Mouse (Mus musculus) layer of hippocampus, postnatal 36 days (tissue): ENCODE results near the gene Acsl1. TPM values are rescaled to one million over a fixed set of nuclear protein-coding genes. Genes with fewer than 3 reads are reported as not detected.

Source experiments
- DNase-seq, 2 experiments: peaks; one replicate each; pipeline ENCODE4 v3.0.0; 2022
- total RNA-seq, 2 experiments: library from RNA; stranded (reverse); gene quantifications; 2 replicates each; pipeline ENCODE4 v1.2.3; 2021

Acsl1 gene
- total RNA-seq, 2 experiments from 2014 or later: 39.8 to 44.9 TPM

DNA sequence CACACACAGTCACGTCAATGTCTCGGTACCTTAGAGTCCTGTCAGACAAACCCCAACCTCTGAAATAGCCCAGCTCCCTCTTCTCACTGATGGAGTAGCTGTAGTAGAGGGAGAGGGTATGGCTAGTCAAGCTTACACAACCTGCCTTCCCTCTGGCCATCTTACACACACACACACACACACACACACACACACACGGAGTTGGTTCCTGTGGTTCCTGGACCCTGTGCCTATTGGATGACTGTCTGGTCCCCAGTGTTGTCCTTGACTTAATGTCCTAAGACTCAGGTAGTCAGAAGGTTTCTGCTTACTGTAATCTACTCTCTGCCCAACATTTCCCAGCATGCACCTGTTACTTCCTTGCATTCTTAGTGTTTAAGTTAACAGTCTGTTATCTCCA, 5.1 kb downstream of the Acsl1 start:
- no peak for DNase-seq

DNA sequence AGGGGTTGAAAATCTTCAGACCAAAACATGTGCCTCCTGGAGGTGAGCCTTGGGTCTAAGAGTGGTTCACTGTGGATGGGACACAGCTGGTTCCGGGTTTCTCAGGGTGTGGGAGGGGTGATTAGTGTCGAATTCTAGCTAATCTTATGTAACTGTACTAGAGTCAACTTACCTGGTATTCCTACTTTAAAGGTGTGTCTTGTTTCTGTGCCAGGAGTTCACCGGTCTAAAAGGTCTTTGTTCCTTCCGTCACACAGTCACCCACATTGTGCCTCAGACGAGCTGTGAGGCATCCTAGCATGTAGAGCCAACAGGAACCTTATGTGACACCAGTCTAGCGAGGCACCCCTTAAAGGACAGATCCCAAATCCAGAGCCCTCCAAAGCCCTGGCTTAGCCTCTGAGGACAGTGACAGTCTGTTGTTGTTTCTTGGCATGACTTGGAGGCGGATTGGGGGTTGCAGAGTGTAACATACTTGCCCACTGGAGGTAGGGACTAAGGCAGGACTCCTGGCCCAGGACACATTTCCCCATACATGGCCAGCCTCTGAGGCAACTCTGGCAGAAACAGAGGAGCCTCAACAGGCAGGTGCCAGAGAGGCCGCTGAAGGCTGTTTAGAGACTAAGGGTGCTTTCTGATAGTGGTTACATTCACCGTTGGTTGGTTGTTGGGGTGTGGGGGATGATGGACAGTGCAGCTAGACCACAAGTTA, 7.1 kb downstream of the Acsl1 start:
- DNase-seq: no peak

DNA sequence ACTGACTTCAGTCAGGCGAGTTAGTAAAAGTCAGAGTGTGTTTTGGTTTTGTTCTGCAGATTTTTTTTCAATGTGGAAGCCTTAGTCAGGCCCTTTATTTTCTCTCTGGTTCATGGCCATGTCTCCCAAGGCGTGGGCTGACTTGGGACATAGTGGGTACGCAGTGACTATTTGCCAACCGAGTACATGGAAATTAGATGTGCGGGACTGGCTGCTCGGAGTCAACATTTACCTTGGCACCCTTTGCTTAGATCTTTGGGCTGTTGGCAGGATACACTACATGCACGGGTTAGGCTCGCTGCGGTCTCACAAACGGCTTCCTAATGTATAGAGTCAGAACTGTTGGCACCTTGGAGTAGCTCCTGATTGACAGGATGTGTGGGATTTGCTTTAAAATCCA, 7.9 kb downstream of the Acsl1 start:
- no peak for DNase-seq

DNA sequence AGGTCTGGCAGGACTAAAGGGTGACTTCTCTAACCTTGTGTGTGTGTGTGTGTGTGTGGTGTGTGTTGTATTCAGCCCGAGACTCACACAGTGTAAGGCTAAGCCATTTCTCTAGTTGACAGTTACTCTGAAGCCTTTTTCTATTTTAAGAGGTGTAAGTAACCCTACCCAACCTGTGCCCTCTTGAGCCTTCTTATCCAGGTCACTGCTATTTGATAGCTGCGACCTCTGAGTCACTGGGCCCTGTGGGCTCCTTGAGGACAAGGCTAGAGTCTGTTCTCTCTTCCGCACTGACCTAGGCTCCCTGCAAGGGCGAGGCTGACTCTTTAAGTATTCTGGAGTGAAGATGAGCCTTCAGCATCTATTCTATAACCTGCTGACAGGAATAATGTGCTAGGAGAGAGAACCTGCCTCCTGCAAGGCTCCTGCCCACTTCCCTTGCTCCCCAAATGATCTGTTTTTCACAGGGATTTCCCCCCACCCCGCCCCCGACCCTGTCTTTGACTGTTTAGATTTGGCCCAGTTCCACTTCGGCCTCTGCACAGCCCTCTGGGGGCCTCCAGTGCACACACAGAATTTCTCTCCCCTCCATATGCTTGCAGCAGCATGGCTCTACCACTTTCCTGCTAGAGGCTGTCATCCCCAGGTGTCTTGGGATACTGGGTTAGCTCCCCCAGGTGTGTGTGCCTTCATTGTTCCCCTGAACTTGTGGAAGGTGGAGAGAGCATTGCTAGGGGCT, 9.1 kb downstream of the Acsl1 start:
- DNase-seq: no peak

DNA sequence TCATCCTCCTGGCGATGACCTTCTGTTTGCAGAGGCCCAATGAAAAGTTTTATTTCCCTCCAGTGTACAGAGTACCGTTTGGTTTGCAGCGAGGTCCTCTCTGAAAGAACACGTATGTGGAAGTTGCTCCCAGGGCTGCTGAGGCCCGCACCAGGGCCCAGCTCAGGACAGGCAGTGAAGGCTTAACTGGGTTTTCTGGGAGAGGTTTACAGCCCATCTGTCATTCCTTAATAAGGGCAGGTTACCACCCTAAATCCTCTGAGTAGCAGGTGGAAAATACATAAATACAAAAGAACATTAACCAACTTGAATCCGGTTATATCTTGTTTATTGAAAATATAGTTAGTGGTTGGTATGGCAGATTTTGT, 9.7 kb downstream of the Acsl1 start:
- DNase-seq: no peak

DNA sequence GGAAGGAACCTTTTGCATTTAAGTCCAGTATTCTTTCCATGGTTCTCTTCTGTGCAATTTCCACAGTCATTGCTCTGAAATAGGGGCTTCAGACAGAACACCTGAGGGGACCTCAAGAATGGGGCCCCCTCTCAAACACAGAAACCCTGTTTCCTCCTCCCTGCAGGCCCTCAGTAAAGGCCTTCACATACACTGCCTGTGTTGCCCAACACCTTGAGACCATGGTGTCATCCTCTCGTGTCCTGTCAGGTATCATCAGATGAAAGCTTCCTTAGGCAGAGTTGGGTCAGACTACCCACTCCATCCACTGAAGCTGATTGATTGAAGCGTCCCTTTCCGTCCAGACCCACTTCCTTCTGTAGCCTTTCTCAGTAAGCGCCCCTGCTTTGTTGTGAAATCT, 11.9 kb downstream of the Acsl1 start:
- no peak for DNase-seq

DNA sequence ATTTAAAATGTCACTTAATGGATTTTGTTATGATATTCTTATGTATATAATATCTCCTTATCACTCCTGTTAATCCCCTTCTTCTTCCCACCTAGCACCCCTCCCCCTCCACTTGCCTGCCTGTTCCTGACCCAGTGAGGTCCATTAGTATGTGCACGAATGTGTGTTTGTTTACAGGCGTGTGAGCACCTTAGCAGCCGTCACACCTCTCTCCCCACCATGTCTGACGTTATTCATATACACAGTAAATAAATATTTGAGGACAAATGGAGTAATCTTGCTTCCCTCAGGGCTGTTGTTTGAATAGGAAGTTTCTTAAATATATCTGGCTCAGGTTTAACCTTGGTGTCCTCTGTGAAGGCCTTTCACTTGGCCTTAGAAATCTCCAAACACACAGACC, 12.4 kb downstream of the Acsl1 start:
- no peak for DNase-seq

DNA sequence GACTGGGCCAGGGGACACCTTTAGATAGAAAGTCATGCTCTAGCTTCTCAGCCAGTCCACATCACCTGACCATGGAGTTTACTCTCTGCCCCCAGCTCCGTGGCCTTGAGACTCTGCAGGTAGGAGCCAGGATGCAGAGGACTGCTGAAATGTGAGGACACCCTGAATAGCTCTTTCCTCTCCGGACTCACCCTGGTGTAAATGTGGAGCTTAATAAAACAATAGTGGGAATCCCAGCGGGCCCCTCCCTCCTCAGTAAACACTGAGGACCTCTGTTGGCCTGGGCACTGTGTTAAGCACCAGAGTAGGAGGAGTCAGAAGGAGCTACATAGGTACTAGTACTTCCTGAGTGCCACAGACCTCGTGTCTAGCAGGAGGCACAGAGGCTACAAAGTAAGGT, 13.2 kb downstream of the Acsl1 start:
- no peak for DNase-seq

DNA sequence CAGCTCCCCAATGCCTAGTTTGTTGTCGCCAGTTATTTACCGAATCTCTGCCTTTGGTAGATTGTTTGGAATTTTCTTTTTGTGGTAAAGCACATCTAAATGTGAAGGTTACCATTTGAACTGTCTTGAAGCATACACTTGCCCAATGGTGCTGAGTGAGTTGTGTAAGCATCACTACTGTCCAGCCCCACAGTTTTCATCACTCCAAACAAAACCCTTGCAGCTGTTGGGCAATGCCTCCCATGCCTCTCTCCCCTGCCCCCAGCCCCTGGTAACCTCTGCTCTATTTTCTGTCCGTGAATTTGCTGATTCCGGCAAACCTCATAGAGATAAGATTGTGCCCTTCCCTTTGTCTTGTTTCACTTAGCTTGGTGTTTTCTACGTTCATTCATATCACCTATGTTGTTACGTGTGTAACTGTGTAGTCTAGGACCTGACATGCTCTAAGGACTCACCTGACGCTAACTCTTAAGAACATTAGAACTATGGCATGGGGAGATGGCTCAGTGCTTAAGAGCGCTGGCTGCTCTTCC, 14.2 kb downstream of the Acsl1 start:
- no peak for DNase-seq

DNA sequence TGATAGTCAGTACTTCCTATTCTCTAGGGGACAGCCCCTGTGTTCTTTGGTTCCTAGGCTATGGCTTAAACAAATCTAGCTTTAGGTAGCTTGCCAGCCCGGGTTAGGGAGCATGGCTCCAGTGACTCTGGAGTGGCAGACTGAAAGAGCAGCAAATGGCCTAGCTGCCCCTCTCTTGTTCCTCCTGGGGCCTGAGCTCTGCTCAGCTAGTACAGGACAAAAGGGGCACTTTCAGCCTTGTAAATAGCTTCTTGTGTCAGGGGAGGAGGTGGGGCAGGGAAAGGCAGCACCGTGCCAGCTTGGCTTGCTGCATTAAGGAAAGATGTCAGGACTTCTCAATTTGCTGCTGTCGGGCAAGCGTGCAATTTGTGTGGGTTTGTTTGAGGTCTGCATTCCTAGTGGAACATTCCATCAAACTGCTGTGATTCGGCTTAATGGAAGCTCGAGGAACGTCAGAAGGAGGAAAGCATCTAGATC, 17.3 kb downstream of the Acsl1 start:
- peak in 1 of 2 experiments; percentile 36 for DNase-seq

DNA sequence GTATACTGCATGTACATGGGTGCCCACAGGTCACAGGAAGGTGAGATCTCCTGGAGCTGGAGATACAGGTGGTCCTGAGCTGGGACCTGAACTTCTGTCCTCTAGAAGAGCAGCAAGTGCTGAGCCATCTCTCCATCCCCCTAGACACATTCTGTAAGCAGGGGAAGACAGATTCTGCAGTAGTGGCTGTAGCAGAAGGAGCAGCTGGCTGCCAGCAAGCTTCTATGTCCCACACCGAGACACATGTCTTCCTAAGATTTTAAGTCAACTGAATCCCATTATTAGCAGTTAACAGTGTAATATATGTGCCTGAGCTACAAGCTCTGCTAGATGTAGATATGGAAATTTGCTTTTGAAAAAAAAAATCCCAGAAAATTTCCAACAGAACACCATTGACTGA, 18.4 kb downstream of the Acsl1 start:
- DNase-seq: no peak

DNA sequence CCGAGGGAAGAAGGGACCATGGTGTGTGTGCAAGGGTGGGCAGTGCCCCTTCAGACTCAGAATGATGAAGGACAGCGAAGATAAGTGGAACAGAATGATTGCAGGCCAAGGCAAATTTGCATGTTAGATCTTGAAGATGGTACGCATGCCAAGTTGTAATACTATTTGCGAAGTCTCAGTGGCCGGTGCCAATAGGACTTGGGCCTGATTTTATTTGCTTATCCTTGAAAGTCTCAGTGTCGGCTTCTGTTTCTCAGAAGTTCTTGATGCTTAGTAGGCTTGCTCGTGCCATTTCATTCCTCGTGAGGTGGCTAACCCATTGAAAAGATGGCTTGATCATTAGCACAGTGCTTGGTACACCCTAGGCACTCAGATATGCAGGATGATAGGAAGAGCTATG, 19.4 kb downstream of the Acsl1 start:
- no peak for DNase-seq

DNA sequence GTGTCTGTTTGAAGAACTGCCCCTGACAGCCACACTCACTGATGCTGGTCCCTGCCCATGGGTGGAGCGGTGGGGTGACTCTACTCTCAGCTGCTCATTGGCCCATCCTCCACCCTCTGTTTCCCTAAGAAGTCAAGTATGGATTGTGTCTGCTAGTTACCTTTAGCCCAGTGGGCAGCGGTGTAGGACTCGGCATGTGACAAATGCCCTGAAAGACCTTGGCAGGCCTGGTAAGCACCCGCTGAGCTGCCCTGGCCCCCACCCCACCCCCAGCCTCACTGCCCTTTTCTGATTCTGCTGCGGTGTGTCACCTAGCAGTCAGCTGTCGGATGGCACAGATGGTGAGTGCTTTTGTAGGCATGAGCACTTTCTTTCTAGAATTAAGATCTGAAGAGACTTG, 20.0 kb downstream of the Acsl1 start:
- no peak for DNase-seq

DNA sequence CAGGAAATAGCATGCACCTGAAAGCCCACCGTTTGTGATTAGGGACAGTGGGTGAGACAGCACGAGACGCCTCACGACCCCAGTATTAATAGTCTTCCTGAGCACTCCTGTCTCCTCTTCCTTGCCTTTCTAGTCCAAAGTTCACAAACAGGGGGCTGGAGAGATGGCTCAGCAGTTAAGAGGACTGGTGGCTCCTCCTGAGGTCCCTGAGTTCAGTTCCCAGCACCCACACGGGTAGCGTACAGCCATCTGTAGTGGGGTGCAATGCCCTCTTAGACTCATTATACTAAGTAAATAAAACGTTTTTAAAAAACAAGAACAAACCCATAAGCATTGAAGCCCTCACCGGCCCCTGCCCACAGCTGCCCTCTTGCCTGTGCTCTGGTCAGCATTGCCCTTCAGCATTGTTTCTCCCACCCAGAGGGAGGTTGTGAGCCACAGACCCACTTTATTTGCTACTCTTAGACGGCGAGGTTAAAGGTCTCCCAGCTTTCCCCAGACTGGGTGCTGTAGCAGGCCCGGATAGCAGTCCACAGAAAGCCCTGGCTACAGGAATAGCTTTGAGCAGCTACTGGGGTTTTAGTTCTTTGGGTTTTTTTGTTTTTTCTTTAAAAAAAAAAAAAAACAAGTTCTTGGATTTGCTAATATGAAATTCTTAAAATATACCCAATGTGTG, 22.8 kb downstream of the Acsl1 start:
- DNase-seq: no peak

DNA sequence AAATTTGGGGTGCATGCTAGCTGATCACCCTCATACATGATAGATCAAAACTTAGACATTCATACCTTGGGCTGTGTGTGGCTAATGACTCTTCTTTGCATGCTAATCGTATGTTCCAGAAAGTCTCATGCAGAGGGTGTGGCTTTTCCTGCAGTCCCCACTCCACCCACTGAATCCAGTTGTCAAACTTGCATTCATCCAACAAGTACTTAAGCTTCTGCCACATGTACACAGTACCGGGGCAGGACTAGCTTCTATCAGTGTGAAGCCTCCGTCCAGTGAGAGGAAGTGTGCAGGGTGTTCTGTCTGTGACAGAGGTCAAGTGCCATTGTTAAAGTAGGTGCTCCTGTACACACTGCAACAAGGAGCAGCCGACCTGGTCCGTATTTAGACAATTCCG, 26.0 kb downstream of the Acsl1 start:
- no peak for DNase-seq

DNA sequence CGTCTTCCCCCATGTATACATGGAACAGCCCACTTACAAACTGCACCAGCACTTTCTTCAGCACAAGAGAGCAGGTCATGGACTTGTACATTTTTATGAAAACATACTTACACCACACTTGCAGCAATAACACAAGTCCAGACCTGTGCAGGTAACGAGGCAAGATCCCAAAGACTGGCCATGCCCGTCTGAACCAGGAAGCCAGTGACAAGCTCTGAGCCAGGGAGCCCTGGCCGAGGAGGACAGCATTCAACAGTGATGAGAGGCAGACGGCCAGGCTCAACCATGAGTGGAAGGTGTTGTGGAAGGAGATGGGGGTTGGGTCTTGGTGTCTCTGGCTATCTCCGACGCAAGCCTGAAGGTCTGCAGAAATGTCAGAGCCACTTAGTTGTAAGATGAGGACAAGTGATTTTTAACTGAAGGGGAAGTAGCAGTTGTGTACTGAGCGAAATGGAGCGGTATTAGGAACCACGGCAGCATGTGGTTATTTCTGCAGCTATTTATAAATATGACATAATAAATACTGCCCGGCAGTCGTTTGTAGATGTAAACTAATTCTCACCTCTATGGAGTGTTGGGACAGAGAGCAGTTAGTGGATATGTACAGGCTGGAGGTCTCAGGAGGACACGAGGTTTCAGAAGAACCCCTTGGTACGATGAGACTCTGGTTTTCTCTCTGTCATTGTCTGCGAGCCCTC, 26.6 kb downstream of the Acsl1 start:
- no peak for DNase-seq

DNA sequence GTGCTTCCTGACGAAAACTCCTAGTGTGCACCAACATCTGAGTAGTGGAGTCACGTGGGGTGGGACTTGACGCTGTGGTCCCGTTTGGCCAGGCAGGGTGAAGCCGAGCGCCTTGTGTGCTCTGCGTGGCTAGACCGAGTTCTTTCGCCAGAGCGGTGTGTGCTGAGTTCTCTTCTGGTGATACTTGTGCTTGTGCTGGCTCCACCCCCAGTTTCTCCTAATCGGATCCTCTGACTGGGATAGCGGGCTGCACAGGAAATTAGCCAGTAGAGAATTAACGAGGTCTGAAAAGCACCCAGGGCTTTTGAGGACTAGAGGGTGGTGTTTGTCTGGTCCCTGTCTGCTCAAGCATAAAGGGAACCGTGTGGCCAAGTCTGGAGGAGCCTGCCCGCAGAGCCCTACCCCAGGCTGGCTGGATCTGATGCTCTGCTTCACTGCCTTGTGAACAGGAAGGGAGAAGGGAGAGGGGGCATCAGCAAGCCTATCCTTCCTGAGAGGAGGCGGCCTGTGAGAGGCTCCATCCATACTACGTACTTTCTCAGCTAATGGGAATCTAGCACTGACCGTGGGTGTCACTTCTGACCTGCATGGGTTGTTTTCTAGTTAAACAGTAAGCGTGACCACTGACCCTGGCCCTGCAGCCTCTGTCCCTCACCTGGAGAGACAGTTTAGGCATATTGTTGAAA, 28.7 kb downstream of the Acsl1 start:
- DNase-seq: no peak

DNA sequence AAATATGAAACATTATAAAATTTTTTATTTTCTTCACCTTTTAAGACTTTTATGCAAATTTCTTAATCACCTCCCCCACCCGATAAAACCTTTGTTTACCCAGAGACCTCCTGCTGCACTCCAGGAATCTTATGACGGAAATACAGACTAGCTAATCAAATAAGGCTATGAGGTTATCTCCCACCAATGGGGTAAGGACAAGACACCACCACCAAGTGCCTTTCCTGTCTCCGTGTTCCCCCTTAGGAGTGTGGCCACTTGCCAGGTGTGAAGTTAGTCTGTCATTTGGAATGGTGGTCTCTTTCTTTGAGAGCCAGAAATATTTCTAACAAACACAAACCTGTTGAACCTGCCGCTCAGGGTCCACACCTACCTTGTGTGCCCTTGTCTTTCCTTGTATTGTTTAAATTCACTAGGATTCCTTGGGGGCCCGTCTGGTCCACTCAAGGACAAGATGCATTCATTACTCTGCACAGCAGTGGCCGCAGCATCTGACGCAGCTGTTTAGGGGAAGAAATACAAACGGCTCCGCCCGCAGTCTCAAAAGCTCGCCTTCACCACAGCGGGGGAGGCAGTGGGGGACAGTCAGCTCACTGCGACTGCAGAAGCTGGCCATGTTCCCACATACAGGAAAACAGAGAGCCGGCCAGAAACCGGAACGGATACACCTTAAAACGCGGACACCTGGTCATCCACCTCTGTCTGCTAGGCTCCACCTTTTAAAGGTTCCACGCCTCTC, 31.7 kb downstream of the Acsl1 start:
- DNase-seq: no peak

DNA sequence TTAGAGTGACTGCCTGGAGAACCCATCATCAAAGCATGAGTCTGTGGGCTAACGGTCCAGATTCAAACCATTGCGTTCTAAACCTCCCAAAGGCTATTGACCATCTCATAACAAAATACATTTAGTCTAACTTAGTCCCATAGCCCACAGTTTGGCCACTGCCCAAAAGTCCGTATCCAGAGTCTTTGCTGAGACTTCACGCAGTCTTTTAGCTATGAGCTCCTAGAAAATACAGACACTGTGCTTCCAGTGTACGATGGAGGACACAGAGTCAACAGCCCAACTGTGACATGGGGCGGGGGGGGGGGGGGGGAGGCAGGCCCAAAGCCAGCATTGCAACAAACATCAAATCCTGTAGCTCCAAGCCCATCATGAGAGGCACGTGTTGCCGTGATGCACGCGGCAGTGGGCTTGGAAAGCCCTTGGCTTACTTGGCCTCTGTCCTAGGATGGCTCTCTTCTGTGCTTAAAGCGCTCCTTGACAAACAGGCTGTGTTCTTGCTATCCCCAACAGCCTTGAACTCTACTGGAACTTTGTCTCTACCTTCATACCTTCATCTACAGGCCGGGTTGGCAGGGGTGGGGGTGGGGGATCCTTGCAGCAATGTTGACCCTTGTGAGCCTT, 32.3 kb downstream of the Acsl1 start:
- no peak for DNase-seq

DNA sequence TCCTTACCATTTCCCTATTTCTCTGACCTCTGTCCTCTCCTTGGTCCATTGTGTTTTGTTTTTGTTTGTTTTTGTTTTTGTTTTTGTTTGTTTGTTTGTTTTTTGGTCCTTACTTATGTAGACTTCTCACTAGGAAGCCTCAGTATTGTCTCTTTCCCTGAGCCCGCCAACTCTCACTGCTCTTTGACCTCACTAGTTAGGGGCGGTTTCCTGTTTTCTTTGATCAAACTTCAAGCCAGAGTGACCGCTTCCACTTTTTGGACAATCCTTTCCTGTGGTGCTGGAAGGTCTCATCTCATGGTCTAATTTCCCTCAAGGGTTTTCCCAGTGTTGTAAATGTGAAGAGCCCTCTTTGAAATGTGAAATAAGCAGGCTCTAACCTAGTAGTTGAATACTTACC, 33.4 kb downstream of the Acsl1 start:
- no peak for DNase-seq
